Mouse (Mus musculus): ENCODE measurements at regions not wholly inside any gene's neighbourhood (a gene's known extent, or its start where the extent isn't known, plus 50 kb on each side); places are given as distances from the start of the nearest gene placed in this dataset.
"Not testable (repeated sequence)": the region's sequence is repeated elsewhere in the genome, so short reads cannot be mapped to it uniquely, and the experiment has no call there.

GRCm38 (mm10) chr1:16904690-16905089, 811.6 kb upstream of the 4930444P10Rik start:
- Histone ChIP-seq H3K4me1 (replicated peaks) (no peaks in the 10 kb centered on the region), H3K4me3 (replicated peaks) (no peak overlapping the region), H3K27ac (no peak overlapping the region), H3K36me3 (no peaks in the 10 kb centered on the region), H3K4me2 (replicated peaks) (no peak overlapping the region), H3K9me3 (no peaks in the 10 kb centered on the region), H3K9ac (replicated peaks) (no peak overlapping the region), H3K27me3 (no peaks in the 10 kb centered on the region)
- no peak for ATAC-seq

- not testable (repeated sequence) for H3K36me3 ChIP-seq; H3K9ac ChIP-seq (replicated peaks); H3K27ac ChIP-seq; H3K4me1 ChIP-seq (replicated peaks); H3K9me3 ChIP-seq; H3K4me2 ChIP-seq (replicated peaks); H3K4me3 ChIP-seq (replicated peaks); ATAC-seq; H3K27me3 ChIP-seq
- 76% methylated on average over 3 of the region's 3 CpGs for WGBS
These were observed 775.3 kb upstream of the 4930444P10Rik start for GRCm38 (mm10) chr1:16868383-16868782.

DNA sequence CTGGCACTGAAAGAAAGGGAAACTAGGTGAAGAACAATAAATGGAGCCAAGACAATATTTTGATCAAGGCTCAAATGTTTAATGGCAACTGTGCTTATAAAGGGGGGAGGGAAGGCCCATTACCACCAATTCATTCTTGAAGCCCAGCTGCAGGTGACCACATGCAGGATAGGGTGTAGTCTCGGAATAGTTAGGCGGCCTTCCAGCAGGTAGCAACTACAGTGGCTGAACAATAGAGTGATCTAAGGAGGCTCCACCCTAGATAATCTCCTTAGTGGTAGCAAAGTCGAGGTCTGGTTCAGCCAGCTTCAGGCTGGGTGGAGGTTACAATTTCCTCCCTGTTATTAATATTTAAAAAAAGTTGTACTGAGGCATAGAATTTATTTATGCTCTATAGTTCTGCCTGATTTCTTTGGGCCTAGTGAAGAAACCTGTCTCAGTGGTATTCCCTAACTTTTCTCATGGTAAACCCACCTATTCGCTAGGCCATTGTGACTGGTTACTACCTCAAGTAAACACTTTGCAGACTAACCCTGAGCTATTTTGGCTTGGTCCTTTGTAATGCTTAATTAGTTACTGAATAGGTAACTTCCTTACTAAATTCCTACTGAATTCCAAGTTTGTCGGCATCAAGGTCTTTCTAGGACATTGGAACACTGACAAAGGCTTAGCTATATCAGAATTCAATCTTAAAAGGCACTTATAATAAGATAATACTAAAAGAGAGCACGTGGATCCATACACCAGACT, 774.1 kb upstream of the 4930444P10Rik start:
- not testable (repeated sequence) for H3K9ac ChIP-seq (replicated peaks); H3K27ac ChIP-seq; H3K4me1 ChIP-seq (replicated peaks); H3K27me3 ChIP-seq; H3K36me3 ChIP-seq; H3K9me3 ChIP-seq; H3K4me3 ChIP-seq (replicated peaks); H3K4me2 ChIP-seq (replicated peaks); ATAC-seq
- 85% methylated on average over 6 of the region's 6 CpGs for WGBS

- H3K4me1 ChIP-seq (replicated peaks) = no peaks in the 10 kb centered on the region
- H3K27me3 ChIP-seq = no peaks in the 10 kb centered on the region
- no peak for ATAC-seq
- H3K4me2 ChIP-seq (replicated peaks) = no peak overlapping the region
- no peaks in the 10 kb centered on the region for H3K36me3 ChIP-seq
- no peak overlapping the region for H3K4me3 ChIP-seq (replicated peaks)
- no peak overlapping the region for H3K9ac ChIP-seq (replicated peaks)
- no peaks in the 10 kb centered on the region for H3K9me3 ChIP-seq
- no peak overlapping the region for H3K27ac ChIP-seq
These were observed 744.0 kb upstream of the 4930444P10Rik start for GRCm38 (mm10) chr1:16837111-16837510.

GRCm38 (mm10) chr1:16824709-16825108, 731.6 kb upstream of the 4930444P10Rik start:
- H3K36me3 ChIP-seq; ATAC-seq; H3K4me3 ChIP-seq (replicated peaks); H3K27me3 ChIP-seq; H3K4me1 ChIP-seq (replicated peaks); H3K27ac ChIP-seq; H3K9ac ChIP-seq (replicated peaks); H3K4me2 ChIP-seq (replicated peaks); H3K9me3 ChIP-seq: not testable (repeated sequence)
- 69% methylated on average over 4 of the region's 4 CpGs for WGBS

- H3K4me1 ChIP-seq (replicated peaks) = no peaks in the 10 kb centered on the region
- no peak overlapping the region for H3K9ac ChIP-seq (replicated peaks)
- no peaks in the 10 kb centered on the region for H3K27me3 ChIP-seq
- H3K36me3 ChIP-seq = no peaks in the 10 kb centered on the region
- no peak overlapping the region for H3K4me3 ChIP-seq (replicated peaks)
- no peak overlapping the region for H3K4me2 ChIP-seq (replicated peaks)
- 60% methylated on average over 3 of the region's 3 CpGs for WGBS
- H3K27ac ChIP-seq = no peak overlapping the region
- ATAC-seq = no peak
- H3K9me3 ChIP-seq = no peaks in the 10 kb centered on the region
These were observed 730.9 kb upstream of the 4930444P10Rik start for GRCm38 (mm10) chr1:16824057-16824456.

- no peak for ATAC-seq
- H3K4me2 ChIP-seq (replicated peaks) = no peak overlapping the region
- 75% methylated on average over 2 of the region's 2 CpGs for WGBS
- no peaks in the 10 kb centered on the region for H3K4me1 ChIP-seq (replicated peaks)
- H3K9me3 ChIP-seq = no peaks in the 10 kb centered on the region
- H3K27ac ChIP-seq = no peak overlapping the region
- H3K9ac ChIP-seq (replicated peaks) = no peak overlapping the region
- no peaks in the 10 kb centered on the region for H3K27me3 ChIP-seq
- H3K36me3 ChIP-seq = no peaks in the 10 kb centered on the region
- no peak overlapping the region for H3K4me3 ChIP-seq (replicated peaks)
These were observed 728.1 kb upstream of the 4930444P10Rik start for GRCm38 (mm10) chr1:16821186-16821585.

DNA sequence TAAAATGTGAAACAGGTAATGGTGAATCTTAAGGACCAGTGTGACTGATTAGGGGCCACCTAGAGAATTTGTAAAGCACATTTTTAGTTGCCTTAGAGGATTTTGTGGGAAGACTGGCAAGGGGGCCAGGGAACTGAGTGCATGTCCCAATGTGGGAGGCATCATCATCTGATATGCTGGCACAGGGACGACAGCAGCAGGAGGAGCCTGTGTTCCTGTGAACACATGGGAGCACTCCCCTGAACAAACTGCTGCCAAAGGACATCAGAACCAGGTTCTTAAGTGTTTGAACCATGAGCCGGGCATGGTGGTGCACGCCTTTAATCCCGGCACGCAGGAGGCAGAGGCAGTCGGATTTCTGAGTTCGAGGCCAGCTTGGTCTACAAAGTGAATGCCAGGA, 723.4 kb upstream of the 4930444P10Rik start:
- Histone ChIP-seq H3K4me1 (replicated peaks) (no peaks in the 10 kb centered on the region), H3K4me3 (replicated peaks) (no peak overlapping the region), H3K27me3 (no peaks in the 10 kb centered on the region), H3K9ac (replicated peaks) (no peak overlapping the region), H3K9me3 (no peaks in the 10 kb centered on the region), H3K36me3 (no peaks in the 10 kb centered on the region), H3K4me2 (replicated peaks) (no peak overlapping the region), H3K27ac (no peak overlapping the region)
- ATAC-seq = no peak
- 88% methylated on average over 7 of the region's 7 CpGs for WGBS

GRCm38 (mm10) chr1:16815731-16816130, 722.6 kb upstream of the 4930444P10Rik start:
- Histone ChIP-seq H3K27me3 (no peaks in the 10 kb centered on the region), H3K27ac (no peak overlapping the region), H3K9me3 (no peaks in the 10 kb centered on the region), H3K4me3 (replicated peaks) (no peak overlapping the region), H3K4me1 (replicated peaks) (no peaks in the 10 kb centered on the region), H3K4me2 (replicated peaks) (no peak overlapping the region), H3K9ac (replicated peaks) (no peak overlapping the region), H3K36me3 (no peaks in the 10 kb centered on the region)
- ATAC-seq = no peak

- H3K36me3 ChIP-seq = no peaks in the 10 kb centered on the region
- no peaks in the 10 kb centered on the region for H3K4me1 ChIP-seq (replicated peaks)
- no peak overlapping the region for H3K27ac ChIP-seq
- H3K9ac ChIP-seq (replicated peaks) = no peak overlapping the region
- no peak overlapping the region for H3K4me3 ChIP-seq (replicated peaks)
- H3K27me3 ChIP-seq = no peaks in the 10 kb centered on the region
- 97% methylated on average over 10 of the region's 10 CpGs for WGBS
- ATAC-seq = no peak
- no peaks in the 10 kb centered on the region for H3K9me3 ChIP-seq
- H3K4me2 ChIP-seq (replicated peaks) = no peak overlapping the region
These were observed 716.4 kb upstream of the 4930444P10Rik start for GRCm38 (mm10) chr1:16809370-16810150.

DNA sequence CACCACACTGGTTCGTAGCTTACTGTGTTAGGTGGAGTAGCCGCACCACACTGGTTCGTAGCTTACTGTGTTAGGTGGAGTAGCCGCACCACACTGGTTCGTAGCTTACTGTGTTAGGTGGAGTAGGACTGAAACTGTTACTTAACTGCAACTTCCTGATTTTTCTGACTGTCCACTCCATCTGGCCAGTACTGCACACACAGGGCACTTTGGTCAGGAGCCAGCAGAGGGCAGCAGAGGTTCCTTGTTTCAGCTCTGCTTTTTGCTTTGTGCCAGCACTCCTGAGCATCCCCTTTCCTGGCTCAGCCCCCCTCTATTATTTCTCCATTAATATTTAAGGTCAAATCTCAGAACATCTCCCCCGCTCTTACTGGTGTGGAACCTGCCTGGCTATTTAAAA, 705.2 kb upstream of the 4930444P10Rik start:
- Histone ChIP-seq H3K27ac (no peak overlapping the region), H3K27me3 (no peaks in the 10 kb centered on the region), H3K4me1 (replicated peaks) (no peaks in the 10 kb centered on the region), H3K4me2 (replicated peaks) (no peak overlapping the region), H3K9ac (replicated peaks) (no peak overlapping the region), H3K4me3 (replicated peaks) (no peak overlapping the region), H3K36me3 (no peaks in the 10 kb centered on the region), H3K9me3 (no peaks in the 10 kb centered on the region)
- WGBS = 78% methylated on average over 6 of the region's 6 CpGs
- ATAC-seq = peak; percentile 86

GRCm38 (mm10) chr1:16796449-16796848, 703.3 kb upstream of the 4930444P10Rik start:
- no peak overlapping the region for H3K27ac ChIP-seq
- no peak for ATAC-seq
- H3K27me3 ChIP-seq = no peaks in the 10 kb centered on the region
- H3K4me2 ChIP-seq (replicated peaks) = no peak overlapping the region
- H3K9me3 ChIP-seq = no peaks in the 10 kb centered on the region
- H3K4me3 ChIP-seq (replicated peaks) = no peak overlapping the region
- H3K9ac ChIP-seq (replicated peaks) = no peak overlapping the region
- no peaks in the 10 kb centered on the region for H3K4me1 ChIP-seq (replicated peaks)
- WGBS = 84% methylated on average over 1 of the region's 1 CpGs
- H3K36me3 ChIP-seq = no peaks in the 10 kb centered on the region
